Mouse (Mus musculus) layer of hippocampus, adult 11-12 months (tissue): ENCODE data around the gene 9430007A20Rik.
"Not testable (repeated sequence)": the region's sequence is repeated elsewhere in the genome, so short reads cannot be mapped to it uniquely, and the experiment has no call there.

ENCODE experiments used
- DNase-seq: peaks from one replicate; pipeline ENCODE4 v3.0.0; 2022; ENCODE audit warnings: low spot score

9430007A20Rik gene

DNA sequence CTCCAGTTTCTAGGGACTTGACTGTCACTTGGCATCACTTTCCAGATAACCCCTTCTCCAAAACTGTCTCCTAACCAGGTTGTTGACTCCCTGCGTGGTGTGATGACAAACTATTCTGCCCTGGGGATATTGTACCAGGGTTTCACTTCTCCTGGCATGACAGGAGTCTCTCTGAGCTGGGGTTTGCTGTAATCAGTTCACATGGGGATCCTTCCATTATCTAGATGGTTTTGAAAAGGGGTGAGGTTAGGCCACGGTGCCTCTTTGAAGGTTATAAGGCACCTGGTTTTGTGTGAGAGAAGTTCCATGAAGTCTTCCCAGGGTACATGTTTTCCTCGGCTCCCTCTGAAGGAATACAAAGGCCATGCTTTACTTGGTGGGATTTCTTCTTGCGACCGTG lies at the start of gene 9430007A20Rik:
TSS of gene 9430007A20Rik (plus strand) at position 301 of the 400 bp plus-strand sequence.
- no peak for DNase-seq

DNA sequence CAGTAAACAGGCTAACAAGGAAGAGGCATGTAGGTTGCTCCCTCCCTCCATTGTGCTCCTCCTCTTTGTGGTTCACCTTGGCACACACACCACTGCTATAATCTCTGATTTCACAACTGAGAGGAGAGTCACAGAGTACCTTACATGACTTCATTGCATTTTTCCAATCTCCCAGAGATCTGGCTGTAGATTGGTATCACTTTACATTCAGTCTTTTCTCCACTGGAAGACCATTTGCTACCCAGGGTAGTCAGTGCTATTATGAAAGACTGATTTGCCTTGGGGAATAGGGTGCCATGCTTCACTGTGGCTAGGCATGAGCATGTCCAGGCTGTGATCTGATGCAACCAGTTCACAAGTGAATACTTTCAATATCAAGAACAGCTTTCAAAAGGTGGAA lies 26.3 kb upstream of the 9430007A20Rik start:
- no peak for DNase-seq

DNA sequence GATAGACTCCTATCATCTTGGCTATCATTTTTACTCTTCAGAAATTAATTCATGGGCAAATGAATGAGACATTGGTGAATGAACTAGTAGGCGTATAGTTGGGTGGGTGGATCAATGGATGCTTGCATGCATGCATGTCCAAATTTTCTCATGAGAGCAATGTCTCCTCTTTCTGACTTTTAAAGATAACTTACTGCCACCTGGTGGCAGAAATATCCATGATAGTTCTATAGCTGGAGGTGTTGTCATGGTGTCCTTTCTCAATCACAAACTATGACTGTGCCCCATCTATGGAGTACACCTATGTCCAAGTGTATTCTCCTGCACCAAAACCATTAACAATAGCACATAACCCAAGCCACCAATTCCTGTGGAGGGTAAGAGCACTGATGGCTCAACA lies 13.1 kb upstream of the 9430007A20Rik start:
- DNase-seq, result no peak

DNA sequence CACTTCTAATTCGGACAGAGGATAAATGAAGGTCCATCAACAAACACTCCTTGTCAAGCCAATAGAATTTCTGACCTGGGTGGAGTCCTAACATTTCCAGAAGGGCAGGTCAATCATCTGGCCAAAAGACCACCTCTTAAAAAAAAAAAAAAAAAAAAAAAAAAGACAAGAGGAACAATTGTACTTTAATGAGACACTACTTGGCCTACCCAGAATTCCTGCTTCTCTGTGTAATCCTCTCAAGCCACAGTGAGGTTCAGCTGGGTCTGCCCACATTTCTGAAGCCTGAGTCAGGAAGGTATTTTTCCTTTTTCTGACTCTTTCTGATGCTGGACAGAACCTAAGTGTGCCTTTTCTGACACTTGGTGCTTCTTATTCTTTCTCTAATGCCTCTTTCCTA lies 25.1 kb downstream of the 9430007A20Rik start:
- no peak for DNase-seq

DNA sequence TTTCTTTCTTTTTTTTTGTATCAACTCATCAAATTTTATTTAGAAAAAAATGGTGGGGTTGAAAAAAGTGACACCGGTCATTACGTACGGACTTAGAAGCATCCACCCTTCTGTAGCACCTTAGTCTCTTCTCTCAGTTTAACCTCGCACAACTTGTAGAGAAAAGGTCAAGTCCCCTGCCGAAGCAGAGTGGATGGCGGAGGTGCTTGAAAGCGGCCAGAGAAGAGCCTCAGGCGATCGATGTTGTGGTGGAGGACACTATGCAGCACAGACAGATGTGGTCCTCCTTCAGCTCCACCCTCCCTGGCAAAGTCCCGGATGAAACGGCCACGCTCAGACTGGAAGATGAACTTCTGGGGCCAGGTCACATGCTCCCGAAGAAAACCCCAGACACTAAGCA lies 25.7 kb downstream of the 9430007A20Rik start:
- DNase-seq, result not testable (repeated sequence)

DNA sequence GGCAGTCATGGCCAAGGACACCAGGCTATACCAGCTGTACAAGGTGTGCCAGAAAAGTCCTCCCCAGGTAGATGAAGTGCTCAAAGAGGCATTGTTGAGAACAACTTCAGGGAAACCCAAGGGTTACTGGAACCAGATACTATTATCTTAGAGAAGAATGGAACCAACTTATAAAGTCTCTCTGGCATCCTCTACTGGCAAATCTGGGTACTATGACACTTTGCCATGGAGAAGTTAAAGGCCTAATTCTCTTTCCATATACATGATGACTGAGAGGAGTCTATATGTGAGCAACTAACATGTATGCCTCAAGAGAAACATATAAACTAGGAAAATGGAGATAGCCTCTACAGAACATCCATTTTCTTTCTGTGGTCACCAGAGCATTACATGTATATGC lies 31.5 kb downstream of the 9430007A20Rik start:
- DNase-seq, result no peak

DNA sequence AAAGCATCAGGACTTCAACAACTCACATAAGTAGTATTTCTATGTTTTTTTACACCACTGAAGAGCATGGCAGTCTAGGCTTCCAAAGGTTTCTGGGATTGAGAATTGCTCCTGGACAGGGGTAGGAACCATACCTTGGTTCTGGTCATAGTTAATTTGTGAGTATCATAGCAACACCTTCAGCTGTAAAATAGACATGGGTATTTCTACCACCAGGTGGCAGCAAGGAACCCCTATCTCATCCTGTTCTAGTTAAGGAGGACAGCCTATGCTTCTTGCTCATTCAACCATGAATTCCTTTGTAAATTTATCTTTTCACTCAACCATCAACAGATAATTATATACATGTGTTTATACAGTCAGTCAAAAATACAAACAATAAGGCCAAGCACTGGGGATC lies 40.2 kb downstream of the 9430007A20Rik start:
- DNase-seq, result no peak

DNA sequence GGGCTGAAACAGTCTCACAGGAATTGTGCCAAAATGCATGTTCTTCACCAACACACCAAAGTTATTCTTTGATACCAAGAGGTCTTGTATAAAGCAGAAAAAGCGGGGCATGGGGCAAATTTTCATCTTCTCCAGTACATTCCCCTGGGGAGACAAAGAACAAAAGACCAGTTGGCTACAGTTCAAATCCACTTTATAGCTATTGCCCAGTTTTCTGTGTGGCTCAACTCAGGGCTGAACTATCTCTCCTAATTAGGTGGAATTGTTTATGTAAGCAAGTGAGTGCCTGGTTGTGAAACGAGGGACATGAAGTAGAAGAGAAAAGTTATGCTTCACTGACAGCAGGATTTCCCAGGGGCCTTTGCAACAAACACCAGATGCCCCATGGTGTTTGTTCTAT lies 41.6 kb downstream of the 9430007A20Rik start:
- DNase-seq, result no peak

DNA sequence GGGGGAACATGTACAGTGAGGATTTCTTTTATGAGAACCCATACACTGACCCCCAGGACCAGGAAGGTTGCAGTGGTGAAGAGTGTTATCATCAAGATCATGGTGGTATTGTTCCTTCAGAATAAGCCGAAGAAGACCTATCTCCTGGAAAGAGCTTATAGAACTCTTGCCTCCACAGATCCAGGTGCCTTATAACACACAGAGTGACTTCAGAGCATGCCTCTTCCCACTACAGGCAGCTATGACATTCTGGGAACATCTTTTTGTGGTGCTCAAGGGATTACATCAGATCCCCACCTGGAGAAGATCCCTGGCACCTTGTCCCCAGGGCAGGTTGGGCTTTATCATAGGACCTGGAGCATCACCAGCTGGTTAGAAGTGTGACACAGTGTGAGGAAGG lies 45.4 kb downstream of the 9430007A20Rik start, which contains the start of gene Gm13124:
TSS of gene Gm13124 (minus strand) at position 101 of the 400 bp plus-strand sequence.
- DNase-seq, result no peak

DNA sequence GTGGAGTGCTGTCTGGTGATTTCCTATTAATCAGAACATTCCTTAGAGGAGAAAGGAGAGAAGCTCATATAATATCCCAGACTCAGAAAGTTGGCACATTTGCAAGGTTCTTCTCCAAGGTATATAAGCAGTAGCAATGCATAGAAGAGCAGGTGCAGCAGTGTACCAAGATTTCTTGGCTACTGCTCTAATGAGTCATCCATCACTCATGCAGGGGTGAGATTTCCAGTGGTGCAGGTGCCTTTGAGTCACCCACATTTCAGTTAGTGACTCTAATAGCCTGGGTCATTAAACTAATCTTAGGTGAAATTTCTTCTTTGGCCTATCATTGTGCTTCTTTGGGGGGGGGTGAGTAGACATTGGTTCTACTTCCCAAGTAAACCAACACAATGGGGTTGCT lies 48.1 kb downstream of the 9430007A20Rik start:
- DNase-seq, result no peak
